Mouse (Mus musculus) urinary bladder, postnatal 36 days (tissue): ENCODE data around the gene Ubash3b.

Source experiments
- DNase-seq, 2 experiments: peaks; one replicate each; pipeline ENCODE4 v3.0.0; 2022; ENCODE audit warnings: low spot score in 2 of 2, mixed read lengths in 1 of 2

The Ubash3b gene

DNA sequence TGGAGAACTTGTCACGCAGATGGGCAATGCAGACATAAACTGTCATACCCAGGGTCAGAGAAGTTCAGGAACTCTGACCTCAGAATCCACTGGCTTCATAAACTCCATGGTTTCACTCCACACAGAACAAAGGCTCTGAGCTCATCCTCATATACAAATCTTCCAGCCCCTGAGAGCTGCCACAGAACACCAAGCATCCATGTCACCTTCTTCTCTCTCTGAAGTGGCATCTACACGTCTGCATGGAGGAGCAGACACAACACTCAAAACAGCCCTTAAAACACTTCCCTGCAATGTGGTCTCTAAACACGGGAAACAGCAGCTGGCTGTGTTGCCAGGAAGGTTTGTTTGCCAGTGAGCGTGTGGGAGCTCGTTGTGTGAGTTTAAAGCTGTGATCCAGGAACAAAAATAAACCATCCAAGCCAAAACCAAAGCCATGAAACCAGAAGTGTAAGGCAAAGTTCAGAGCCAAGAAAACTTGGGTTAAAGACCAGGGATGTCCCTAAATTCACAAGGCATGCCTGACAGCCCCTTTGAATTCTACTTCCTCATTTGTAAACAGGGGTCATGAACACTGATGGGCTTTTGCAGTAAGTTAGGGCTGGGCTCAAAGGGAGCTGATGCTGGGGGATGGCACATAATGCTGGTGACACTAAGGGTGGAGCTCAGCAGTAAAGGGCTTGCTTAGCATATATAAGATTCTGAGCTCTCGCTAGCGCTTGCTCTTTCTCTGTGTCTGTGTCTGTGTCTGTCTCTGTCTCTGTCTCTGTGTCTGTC, 24.6 kb downstream of the Ubash3b start:
- no peak for DNase-seq

DNA sequence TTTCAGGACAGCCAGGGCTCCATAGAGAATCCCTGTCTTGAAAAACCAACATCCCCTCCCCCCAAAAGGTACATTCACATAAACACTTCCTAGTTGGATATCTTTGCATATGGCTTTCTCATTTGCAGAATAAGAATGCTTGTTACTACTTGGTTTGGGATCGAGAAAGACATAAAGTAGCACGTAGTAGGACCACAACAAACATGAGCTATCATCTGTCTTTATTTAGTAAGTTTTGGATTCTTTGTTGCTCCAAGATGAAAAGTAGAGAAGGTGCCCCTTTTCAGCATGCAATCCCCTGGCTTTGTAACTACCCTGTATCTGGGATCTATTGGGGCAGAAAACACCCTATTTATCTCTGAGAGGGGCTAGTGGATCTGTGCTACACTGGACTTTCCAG, 25.2 kb downstream of the Ubash3b start:
- DNase-seq, result no peak

DNA sequence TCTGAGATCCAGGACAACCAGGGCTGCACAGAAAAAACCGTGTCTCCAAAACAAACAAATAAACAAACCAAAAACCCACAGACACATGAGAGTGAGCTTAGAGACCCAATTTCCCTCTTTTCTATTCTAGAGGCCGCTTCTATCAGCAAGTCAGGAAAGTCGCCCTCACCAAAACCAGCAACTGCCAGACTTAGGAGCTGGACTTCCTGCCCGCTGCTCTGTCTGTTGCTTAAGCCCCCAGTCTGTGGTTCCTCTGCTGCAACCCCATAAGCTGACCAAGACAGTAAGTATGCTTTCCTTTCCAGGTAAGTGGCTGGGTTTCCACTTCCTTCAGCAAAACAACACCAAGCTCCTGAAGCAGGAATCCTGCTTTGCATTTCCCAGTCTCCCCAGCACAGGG, 26.6 kb downstream of the Ubash3b start:
- DNase-seq, result no peak

DNA sequence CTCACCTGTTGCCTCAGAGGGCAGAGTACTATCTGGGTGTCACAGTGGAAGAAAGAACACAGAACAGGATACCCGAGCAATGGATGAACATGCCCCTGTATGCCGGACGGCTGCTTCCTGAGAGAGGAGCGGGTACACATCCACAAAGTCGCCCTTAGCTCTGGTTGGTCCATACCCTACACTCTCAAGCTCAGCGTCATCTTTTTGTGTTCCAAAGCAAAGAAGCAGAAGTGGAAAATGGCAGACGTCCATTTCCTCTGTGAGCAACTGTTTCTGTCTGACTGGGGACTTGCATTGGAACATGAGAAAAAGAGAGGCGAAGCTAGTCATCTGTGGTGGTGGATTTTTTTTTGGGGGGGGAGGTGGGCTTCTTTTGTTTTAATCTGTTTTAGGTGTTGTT, 30.9 kb downstream of the Ubash3b start:
- no peak for DNase-seq

DNA sequence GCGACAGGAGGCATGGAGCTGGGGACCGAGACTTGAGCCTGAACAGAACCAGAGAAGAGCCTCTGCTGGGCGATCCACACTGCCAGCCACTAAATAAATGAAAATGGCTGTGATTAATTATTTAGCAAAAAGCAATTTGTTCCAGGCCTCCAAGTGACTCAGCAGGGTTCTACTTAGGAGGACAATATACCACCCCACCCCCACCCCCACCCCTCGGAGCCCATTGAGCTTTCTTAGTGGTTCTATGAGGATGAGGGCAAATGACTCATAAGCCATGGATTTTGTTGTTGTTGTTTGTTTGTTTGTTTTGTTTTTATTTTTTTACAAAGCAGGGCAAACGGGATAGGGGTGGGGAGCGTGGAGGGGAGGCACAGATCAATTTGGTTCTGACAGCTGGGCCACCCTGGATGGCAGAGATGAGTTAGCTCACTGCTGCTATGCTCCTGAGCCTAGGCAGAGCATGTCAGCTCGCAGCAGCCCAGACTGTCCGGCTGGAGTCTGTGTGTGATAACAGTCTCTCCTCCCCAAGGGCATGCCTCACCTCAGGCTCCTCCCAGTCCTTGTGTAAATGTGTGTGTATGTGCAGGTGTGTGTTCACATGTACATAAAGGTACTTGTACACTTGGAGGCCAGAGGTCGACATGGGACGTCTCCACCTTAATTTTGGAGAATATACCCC, 31.6 kb downstream of the Ubash3b start:
- no peak for DNase-seq

DNA sequence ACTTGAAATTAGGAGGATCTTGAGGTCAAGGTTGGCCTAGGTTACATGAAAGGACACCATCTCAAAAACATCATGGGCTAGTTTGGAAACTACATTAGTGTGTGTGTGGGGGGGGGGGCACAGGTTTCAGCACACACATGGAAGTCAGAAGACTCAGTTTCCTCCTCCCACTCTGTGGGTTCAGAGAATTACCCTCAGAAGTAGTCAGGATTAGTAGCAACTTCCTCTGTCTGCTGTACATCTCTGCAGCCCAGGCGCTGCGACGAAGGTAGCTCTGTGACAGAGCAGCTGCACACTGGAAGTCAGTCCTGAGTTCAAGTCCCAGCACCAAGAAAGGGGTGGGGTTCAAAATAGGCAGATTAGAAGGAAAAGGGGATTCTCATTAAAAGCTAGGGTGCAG, 32.2 kb downstream of the Ubash3b start:
- DNase-seq, result no peak

DNA sequence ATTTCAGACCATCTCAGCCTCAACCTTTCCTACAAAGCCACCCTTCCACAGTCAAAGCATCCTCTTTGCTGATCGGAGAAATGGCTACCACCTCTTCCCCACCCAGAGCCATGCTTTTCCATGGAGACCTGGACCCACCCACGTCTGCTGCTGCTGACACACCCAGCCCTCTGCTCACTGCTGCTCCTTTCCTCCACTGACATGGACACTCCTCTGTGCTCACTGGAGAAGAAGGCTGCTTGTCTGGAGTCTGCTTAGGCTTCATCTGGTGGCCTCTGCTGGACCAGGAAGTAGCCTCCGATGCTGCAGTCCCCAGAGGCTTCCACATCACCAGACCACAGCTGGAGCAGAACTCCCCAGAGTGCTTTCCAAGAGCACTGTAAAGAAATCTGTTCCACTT, 34.8 kb downstream of the Ubash3b start:
- DNase-seq, result no peak

DNA sequence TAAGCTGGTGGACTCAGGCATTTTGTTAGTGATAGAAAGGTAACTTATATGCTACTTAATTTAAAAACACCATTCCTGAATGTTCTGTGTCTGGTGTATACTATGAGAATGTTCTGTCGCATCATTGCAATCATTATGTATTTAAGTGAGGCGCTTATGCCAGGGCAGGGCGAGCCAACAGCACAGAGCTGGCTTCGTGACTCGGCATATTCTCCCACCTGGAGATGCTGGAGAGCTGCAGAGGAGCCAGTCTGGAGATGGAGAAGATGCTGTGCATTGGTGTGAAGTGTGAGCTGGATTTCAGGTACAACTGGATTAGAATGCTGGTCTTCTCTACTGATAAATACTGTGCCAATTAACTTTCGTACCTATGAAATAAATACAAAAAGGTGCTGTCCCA, 37.2 kb downstream of the Ubash3b start:
- DNase-seq, result no peak

DNA sequence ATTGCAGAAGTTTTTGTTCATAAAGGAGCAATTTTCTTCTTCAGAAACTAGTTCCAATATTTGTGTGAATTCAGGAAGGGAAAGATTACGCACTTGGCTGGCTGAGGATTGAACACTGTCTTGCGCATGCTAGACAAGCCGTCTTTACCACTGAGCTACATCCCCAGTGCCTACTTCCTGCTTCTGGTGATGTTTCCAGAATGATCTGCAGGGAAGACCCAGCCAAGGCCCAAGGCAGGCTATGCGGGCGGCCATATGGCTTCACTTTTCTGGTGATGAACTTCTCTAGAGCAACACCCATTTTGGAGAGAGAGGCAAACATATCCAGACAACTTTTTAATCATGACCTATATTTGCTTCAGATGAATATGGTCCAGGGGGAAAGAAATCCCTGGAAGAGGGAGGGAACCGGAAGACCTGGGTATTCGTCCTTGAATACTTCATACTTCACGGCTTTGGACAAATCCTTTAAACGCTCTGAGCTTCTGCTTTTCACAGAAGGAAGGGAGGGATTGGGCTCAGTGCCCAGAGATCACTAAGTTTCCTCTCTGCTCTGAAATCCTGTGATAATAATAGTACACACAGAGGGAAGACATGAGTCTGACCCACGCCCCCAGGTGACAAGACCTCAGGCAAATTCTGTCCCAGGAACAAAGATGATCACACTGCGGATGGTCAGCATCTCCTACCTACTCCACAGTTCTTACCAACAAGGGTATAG, 38.9 kb downstream of the Ubash3b start:
- peak in 1 of 2 experiments; percentile 11 for DNase-seq

DNA sequence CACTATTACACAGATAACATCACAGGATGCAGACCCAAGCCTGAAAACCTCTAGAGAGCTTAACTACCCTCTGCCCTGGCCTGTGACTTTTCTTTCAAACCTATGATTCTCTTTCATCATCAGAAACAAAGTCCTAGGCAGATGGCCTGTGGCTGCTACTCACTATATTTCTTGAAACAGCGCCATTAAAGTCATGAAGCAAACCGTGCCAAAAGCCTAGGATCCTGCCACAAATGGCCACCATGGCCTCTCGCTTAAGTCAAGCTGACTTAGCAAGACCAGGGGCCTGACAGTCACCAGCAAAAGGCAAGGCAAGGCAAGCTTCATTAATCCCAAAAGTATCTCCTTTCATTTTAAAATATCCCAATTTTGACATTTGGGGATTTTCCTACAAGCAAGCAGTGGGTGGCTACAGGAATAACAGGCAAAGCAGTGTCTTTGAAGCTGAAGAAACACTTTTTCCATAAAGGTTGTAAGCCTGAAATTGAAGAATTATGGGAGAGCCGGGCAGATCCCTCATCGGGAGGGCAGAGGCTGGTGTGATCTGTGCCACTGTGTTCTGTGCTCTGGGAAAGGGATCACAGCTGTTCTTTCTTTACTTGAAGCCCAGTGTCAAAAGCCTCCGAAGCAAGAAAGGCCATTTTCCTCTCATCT, 39.7 kb downstream of the Ubash3b start:
- DNase-seq, result no peak

DNA sequence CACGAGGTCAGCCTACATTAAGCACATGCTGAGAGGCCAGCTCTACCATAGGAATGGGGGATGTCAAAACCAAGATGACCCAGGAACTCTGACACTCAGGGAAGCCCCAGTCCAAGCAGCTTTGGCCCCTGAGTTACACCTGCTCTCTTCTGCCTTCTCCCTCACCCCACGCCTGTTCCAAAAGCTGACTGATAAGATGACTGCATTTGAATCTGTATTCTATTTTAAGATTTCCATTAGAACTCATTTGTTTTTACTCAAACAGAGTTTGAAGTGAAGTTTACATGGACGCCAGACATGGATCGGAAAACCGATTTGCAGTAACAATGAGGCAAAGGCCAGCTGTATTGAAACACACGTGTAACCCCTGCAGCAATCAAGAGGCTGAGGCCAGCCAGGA, 41.5 kb downstream of the Ubash3b start:
- DNase-seq, result no peak

DNA sequence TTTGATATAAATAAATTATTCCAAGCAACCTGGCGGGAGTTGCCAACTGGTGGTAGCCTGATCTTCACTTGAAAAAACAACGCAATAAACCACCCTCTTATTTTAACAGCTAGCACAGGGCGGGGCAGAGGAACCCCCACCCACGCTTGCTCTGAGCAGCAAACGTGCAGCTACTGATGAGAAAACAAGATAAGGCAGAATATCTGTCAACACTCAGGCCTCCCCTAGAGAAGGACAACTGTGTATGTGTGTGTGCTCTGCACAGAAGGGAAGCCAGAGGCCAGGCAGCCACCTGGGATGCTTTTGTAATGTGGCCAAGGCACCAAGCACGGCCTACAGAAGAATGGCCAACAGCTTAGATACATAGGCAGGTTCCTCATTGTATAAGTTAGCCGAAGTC, 43.4 kb downstream of the Ubash3b start:
- no peak for DNase-seq

DNA sequence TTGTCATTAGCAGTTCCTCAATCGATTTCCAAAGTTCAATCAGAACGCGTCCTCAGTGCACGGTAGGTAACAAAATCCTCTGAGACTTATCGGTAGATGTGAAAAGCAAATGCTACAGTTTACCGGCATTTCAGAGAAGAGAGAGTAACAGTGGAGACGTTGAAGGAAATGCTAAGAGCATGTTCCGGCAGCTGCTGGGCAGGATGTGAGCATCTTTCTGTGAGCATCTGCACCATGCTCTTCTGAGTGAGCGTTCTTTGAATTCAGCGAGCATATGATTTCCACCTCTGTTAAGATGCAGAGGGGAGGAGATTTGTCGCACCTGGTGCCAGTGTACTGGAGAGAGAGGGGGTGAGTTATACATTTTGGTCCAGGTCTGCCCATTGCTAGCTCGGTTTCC, 45.4 kb downstream of the Ubash3b start:
- no peak for DNase-seq

DNA sequence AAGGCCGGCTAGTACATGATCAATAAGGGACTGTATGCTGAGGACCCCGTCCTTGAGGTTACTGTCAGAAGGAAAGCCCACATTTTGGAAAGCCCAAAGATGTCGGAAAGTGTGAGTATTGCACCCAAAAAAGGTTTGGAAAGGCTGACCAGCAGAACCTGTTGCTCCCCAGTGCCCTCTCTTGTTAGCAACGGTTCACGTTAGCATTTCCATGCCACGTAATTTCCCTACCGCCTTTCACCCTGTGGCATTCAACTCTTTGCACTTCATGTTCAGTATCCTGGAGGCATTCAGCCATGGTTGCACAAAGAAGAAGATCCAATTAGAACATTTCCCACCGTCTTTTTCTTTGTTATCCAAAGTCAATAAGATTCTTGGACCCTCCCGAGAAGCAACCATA, 47.1 kb downstream of the Ubash3b start:
- DNase-seq, result no peak

DNA sequence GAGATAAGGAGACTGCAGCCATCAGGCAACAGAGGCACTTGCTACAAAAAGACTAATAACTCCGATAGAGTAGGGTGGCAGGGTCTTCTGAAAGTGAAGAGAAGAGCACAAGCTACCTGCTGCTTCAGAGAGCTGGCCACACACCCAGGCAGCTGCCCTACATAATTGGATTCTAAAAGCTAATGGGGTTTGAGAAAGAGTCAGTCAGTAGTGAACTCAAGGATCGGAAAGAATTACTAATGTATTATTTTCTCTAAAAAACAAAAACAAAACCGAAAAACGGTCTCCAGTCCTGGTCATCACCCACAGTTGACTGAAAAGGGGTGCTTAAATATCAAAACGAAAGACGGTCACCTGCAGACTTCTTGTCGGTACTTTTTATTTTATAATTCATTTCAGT, 51.7 kb downstream of the Ubash3b start:
- DNase-seq, result no peak

DNA sequence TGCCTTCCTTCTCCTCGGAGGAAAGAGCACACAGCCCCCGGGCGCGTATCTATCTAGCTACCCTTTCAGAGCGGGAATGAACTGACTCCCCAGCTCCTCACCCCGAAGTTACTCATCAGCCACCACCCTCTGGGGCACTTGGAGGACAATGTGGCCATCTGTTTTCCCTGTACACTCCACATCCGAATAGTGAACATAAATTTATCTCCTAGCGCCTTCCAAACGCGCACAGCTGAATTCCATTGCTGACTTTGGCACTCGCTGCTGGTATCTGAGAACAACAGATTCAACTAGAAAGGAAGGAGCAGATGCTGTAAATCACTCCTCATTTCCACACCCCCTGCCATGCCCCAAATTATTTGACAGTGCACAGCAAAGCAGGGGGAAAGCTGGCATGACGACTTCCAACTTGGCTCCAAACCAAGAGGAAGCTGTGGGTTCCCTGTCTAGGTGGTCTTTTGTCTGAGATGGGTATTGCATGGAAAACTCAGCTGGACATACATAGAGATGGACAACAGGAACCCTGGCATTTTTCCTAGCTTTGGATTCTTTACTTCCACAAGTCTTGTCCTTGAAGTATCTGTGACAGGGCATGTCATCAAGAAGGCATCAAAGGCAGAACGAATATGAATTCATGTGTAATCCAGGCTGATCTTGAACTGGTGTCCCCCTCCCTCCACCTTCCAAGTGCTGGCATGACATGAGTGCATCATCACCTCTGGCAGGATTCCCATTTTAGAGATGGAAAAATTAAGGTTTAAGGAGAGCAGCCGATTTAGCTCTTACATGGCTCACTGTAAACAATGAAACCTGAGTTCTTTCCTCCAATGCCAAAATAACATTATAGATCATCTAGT, 52.9 kb downstream of the Ubash3b start:
- DNase-seq, result no peak

DNA sequence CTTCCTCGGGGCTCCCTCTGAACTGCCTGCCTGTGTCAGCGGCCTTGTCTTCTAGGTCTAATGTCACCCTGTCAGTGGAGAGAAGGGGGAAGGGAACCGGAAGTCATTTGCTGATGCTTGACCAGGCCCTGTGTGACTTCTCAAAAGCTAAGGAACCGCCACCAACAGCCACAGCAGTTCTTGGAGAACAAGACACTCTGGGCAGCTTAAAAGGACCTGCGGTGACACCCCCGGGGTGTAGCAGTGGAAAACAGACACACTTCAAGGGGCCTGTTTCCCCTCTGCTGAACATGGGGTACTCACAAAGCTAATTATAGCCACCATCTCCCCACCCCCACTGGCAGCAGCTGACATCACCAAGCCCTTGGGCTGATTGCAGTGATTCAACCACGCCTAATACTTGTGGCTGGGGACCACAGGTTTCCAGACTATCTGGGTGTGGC, 56.3 kb downstream of the Ubash3b start:
- no peak for DNase-seq

DNA sequence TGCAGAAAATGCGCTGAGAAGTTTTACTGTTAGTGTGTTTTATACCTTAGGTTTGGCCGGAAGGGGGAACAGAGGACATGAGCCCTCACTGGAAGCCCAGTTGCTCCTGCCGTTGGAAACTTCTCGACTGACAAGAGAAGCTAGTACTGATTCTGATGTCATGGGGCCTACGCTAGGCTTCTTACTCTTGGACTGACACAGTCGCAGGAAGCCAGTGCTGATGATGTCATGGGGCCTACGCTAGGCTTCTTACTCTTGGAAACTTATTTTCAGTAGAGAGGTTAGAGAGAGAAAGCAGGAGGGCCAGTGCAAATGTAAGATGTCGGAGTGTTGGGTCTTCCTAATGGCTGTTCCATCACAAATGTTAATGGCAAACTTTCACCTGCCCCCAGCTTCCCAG, 57.8 kb downstream of the Ubash3b start:
- DNase-seq, result no peak

DNA sequence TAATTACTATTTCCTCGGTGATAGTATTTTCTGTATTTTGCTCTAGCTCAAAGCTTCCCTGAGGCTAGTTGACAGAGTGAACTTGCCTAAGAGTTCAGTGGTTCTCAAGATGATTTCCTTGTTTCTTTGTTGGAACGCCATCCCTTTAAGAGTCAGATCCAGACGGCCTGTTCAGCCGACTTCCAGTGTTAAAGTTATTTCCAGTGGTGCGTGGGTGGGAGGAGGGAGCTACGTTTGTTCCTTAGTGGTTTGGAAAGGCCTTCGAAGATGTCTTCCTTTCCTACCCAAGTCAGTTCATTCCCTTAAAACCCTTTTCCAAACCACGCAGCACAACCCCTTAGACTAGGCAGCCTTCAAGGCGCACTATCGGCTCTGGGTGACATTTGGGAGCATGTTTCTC, 58.9 kb downstream of the Ubash3b start:
- DNase-seq, result no peak

DNA sequence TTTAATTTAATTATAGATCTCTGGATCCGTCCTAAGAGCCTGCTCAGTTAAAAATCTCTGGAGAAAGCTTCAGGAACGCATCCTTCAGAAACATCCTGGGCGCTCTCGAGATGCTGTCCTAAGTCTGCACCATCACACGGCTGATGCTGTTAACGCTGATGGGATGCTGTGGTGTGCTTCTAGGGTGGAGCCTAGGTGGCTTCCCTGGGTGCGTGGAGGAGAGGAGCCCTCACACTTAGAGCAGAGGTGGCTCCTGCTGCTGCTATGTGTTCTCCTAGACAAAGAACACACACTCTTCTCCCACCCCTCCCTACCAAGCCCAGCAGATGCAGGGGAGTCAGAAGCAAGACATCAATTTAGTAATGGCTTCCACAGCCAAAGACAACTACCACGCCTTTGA, 61.6 kb downstream of the Ubash3b start:
- DNase-seq, result no peak

DNA sequence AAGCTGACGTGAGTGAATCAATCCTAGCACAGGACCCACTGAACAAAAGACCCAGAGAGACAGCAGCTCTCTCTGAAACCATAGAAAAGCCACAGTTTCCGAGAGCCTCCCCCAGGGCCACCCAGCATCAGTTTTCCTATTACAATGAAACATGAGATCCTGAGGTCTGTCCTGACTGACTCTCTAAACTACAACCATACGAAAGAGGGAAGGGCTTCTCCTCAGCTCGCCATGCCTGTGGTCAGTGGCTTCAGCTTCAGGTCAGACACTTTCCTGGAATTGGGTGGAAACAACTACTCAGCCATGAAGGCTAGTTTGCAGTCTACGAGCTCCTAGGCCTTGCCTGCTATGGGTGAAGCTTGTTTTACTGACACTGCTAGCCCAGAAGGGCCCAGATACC, 62.4 kb downstream of the Ubash3b start:
- no peak for DNase-seq
